Mouse (Mus musculus) kidney, postnatal 0 days (tissue): ENCODE data around the gene Tmed9. TPM values are rescaled to one million over a fixed set of nuclear protein-coding genes. Genes with fewer than 3 reads are reported as not detected.
A peak's percentile ranks its signal among the peaks of the same experiment; 100 is the strongest.
"Not testable (repeated sequence)": the region's sequence is repeated elsewhere in the genome, so short reads cannot be mapped to it uniquely, and the experiment has no call there.

Experiments used
- ATAC-seq: fragments of 200-750 bp; cut with Nextera tagmentation; replicated peaks from 2 replicates; pipeline ENCODE4 v1.8.0; 2017; ENCODE audit warnings: low read depth, moderate number of reproducible peaks, moderate TSS enrichment, moderate library complexity; ENCODE audit not compliant: low FRiP score
- DNase-seq: peaks from one replicate; pipeline ENCODE4 v3.0.0-alpha.2; 2016; ENCODE audit warnings: low spot score
- H3K27ac ChIP-seq: fragments of 300-500 bp; sonication (generic); 2 replicates; pipeline ENCODE4 v1.5.1; 2014; ENCODE audit warnings: mild to moderate bottlenecking
- H3K27me3 ChIP-seq: fragments of 300-500 bp; sonication (generic); 2 replicates; pipeline ENCODE4 v1.6.1; 2014; ENCODE audit warnings: low read length, mixed read lengths; ENCODE audit not compliant: insufficient read depth
- H3K36me3 ChIP-seq: fragments of 300-500 bp; sonication (generic); 2 replicates; pipeline ENCODE4 v1.6.1; 2014; ENCODE audit warnings: low read length, mixed read lengths; ENCODE audit not compliant: insufficient read depth
- H3K4me1 ChIP-seq: fragments of 300-500 bp; sonication (generic); replicated peaks from 2 replicates; pipeline ENCODE4 v1.6.1; 2014; ENCODE audit warnings: antibody characterized with exemption, low read length, mixed read lengths; ENCODE audit not compliant: insufficient read depth
- H3K4me2 ChIP-seq: fragments of 300-500 bp; sonication (generic); 2 replicates; pipeline ENCODE4 v1.6.1; 2014; ENCODE audit warnings: mild to moderate bottlenecking, low read length, moderate library complexity, mixed read lengths
- H3K4me3 ChIP-seq: fragments of 300-500 bp; sonication (generic); replicated peaks from 2 replicates; pipeline ENCODE4 v1.5.1; 2014; ENCODE audit warnings: low read depth, low read length
- H3K9ac ChIP-seq: fragments of 300-500 bp; sonication (generic); 2 replicates; pipeline ENCODE4 v1.6.1; 2014; ENCODE audit warnings: low read depth, low read length
- H3K9me3 ChIP-seq: fragments of 300-500 bp; sonication (generic); replicated peaks from 2 replicates; pipeline ENCODE4 v1.6.1; 2016; ENCODE audit warnings: low read length, inconsistent platforms, mixed read lengths
- CTCF ChIP-seq: IDR thresholded peaks from 2 replicates; pipeline ENCODE4 v1.5.1; 2016; ENCODE audit warnings: antibody characterized with exemption, low read depth, mild to moderate bottlenecking, moderate library complexity
- WGBS: fragments of 180-500 bp; shearing (Covaris S2); extraction: QIAGEN DNeasy Blood & Tissue Kit; methylation state at CpG from one replicate; pipeline ENCODE4 v1.1.7; 2014; 5-methylcytosine and 5-hydroxymethylcytosine counted together
- polyA plus RNA-seq: library from polyadenylated mRNA; unstranded; fragments of >200 nt; fragmentation: Nextera tagmentation; extraction: Ambion mirVana; gene quantifications from 2 replicates; pipeline ENCODE4 v1.2.1, GENCODE M21; 2015

The Tmed9 gene
- polyA plus RNA-seq, 1 experiment from 2014 or later, result 136 TPM

GRCm38 (mm10) chr13:55613471-55613870 is 39.9 kb downstream of the Tmed9 start:
- no peak overlapping the region for H3K27ac ChIP-seq
- H3K9ac ChIP-seq, result no peak overlapping the region
- DNase-seq (no peak), ATAC-seq (peak; percentile 68)
- WGBS, result 31% methylated on average over 5 of the region's 5 CpGs
- H3K9me3 ChIP-seq, result no peaks in the 10 kb centered on the region
- H3K4me3 ChIP-seq, result no peak overlapping the region
- H3K36me3 ChIP-seq, result peaks cover 10% of the 10 kb centered on the region; the same call in 1 of the 2 replicates
- no peaks in the 10 kb centered on the region for H3K27me3 ChIP-seq
- TF ChIP-seq CTCF, result no peak
- no peak overlapping the region for H3K4me2 ChIP-seq
- no peaks in the 10 kb centered on the region for H3K4me1 ChIP-seq

- TF ChIP-seq CTCF, result no peak
- Histone ChIP-seq H3K36me3 (no peaks in the 10 kb centered on the region), H3K4me2 (no peak overlapping the region), H3K4me1 (peaks cover 3% of the 10 kb centered on the region; the same call in 1 of the 2 replicates), H3K27me3 (no peaks in the 10 kb centered on the region), H3K9me3 (no peaks in the 10 kb centered on the region), H3K9ac (no peak overlapping the region), H3K27ac (no peak overlapping the region), H3K4me3 (no peak overlapping the region)
- ATAC-seq, result no peak
- no peak for DNase-seq
- WGBS, result 89% methylated on average over 4 of the region's 4 CpGs
These were observed 45.8 kb downstream of the Tmed9 start for GRCm38 (mm10) chr13:55619328-55619727.

GRCm38 (mm10) chr13:55620275-55620674 is 46.7 kb downstream of the Tmed9 start:
- DNase-seq, result no peak
- ATAC-seq, result no peak
- no peak overlapping the region for H3K4me2 ChIP-seq

GRCm38 (mm10) chr13:55622156-55622648 is 48.7 kb downstream of the Tmed9 start:
- Histone ChIP-seq H3K4me3 (peak overlapping the region; percentile 85), H3K27ac (peak overlapping the region; percentile 86), H3K4me2 (peak overlapping the region; percentile 87), H3K9ac (peak overlapping the region; percentile 77)
- not testable (repeated sequence) for H3K27me3 ChIP-seq, ATAC-seq, H3K4me1 ChIP-seq, H3K36me3 ChIP-seq, DNase-seq, H3K9me3 ChIP-seq
- WGBS, result 24% methylated on average over 20 of the region's 20 CpGs

More at GRCm38 (mm10) chr13:55620275-55620674, 46.7 kb downstream of the Tmed9 start:
- Histone ChIP-seq H3K9me3 (no peaks in the 10 kb centered on the region), H3K36me3 (no peaks in the 10 kb centered on the region), H3K27ac (no peak overlapping the region), H3K27me3 (no peaks in the 10 kb centered on the region), H3K4me3 (no peak overlapping the region), H3K4me1 (peaks cover 3% of the 10 kb centered on the region; the same call in 1 of the 2 replicates), H3K9ac (no peak overlapping the region)
- no peak for TF ChIP-seq CTCF
- 84% methylated on average over 2 of the region's 2 CpGs for WGBS

GRCm38 (mm10) chr13:55622649-55623541 is 49.4 kb downstream of the Tmed9 start, which contains the start of gene Caml:
Caml (plus strand) TSS chr13:55623005.
- H3K4me3 ChIP-seq, result peak within 1 kb of the TSS; percentile 85
- peak; percentile 98 for ATAC-seq
- WGBS, result under 1% methylated on average over 59 of the region's 59 CpGs

GRCm38 (mm10) chr13:55634639-55635127 is 61.2 kb downstream of the Tmed9 start, which contains the start of gene Ddx46:
Ddx46 (plus strand) TSS chr13:55635027.
- Histone ChIP-seq H3K27me3 (no peaks in the 10 kb centered on the region), H3K4me3 (peak within 1 kb of the TSS; percentile 99), H3K4me2 (peak within 1 kb of the TSS; percentile 84), H3K4me1 (peaks cover 7% of the 10 kb centered on the region; the same call in 1 of the 2 replicates), H3K36me3 (peaks cover 24% of the 10 kb centered on the region), H3K9me3 (no peaks in the 10 kb centered on the region), H3K9ac (peak within 1 kb of the TSS; percentile 92), H3K27ac (peak within 1 kb of the TSS; percentile 73; the same call in 1 of the 2 replicates)
- DNase-seq (peak; percentile 95), ATAC-seq (peak; percentile 90)
- WGBS, result 3% methylated on average over 30 of the region's 30 CpGs
- TF ChIP-seq CTCF, result peak; percentile 89

More at GRCm38 (mm10) chr13:55622649-55623541, 49.4 kb downstream of the Tmed9 start, which contains the start of gene Caml:
- Histone ChIP-seq H3K36me3 (no peaks in the 10 kb centered on the region), H3K27ac (peak within 1 kb of the TSS; percentile 86), H3K27me3 (no peaks in the 10 kb centered on the region), H3K9ac (peak within 1 kb of the TSS; percentile 77), H3K4me1 (peaks cover 3% of the 10 kb centered on the region; the same call in 1 of the 2 replicates), H3K4me2 (peak within 1 kb of the TSS; percentile 87), H3K9me3 (no peaks in the 10 kb centered on the region)
- peak; percentile 95 for DNase-seq
- TF ChIP-seq CTCF, result peak; percentile 37; the same call in 1 of the 2 replicates
